Mouse (Mus musculus) thymus, postnatal 0 days (tissue): ENCODE data around the gene Adprm. TPM values are rescaled to one million over a fixed set of nuclear protein-coding genes. Genes with fewer than 3 reads are reported as not detected.
"Not testable (repeated sequence)": the region's sequence is repeated elsewhere in the genome, so short reads cannot be mapped to it uniquely, and the experiment has no call there.

Source experiments
- DNase-seq: peaks from one replicate; pipeline ENCODE4 v3.0.0-alpha.2; 2015; ENCODE audit warnings: low spot score
- polyA plus RNA-seq: library from polyadenylated mRNA; unstranded; fragments of >200 nt; fragmentation: Nextera tagmentation; extraction: Ambion mirVana; gene quantifications from 2 replicates; pipeline ENCODE4 v1.2.1, GENCODE M21; 2015

The Adprm gene
- polyA plus RNA-seq, 1 experiment from 2014 or later = 42.4 TPM

DNA sequence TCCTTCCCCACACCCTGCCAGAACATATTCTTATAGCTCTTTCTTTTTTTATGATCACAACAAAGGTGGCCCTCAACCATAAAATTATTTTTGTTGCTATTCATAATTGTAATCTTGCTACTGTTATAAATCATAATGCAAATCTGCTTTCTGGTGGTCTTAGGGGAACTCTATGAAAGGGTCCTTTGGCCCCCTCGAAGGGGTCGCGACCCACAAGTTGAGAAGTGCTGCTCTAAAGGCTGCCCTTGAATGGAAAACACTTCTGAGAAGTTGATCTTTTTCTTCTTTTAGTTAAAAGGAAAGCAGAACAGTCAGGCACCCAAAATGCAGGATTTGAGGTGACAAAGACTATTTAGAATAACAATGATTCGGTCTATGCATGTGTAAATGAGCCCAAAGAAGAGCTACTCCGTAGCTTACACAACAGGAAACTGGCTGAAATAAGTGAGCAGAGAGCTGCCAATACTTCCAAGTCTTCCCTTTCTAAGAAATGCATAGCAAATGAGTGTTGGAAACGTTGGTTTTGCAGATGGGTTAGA is 28.5 kb downstream of the Adprm start:
- no peak for DNase-seq

DNA sequence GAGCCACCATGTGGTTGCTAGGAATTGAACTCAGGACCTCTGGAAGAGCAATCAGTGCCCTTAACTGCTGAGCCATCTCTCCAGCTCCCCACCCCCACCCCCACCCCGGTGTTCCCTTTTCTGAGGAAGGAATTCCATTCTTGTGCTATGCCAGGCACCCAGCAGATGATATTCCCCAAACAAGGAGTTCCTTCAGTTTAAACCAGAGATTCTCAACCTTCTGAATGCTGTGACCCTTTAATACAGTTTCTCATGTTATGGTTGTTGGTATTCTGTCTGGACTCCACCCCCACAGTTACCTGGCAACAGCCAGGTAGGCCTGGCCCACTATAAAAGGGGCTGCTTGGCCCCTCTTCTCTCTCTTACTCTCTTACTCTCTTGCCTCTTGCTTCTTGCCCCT is 29.2 kb downstream of the Adprm start:
- not testable (repeated sequence) for DNase-seq

DNA sequence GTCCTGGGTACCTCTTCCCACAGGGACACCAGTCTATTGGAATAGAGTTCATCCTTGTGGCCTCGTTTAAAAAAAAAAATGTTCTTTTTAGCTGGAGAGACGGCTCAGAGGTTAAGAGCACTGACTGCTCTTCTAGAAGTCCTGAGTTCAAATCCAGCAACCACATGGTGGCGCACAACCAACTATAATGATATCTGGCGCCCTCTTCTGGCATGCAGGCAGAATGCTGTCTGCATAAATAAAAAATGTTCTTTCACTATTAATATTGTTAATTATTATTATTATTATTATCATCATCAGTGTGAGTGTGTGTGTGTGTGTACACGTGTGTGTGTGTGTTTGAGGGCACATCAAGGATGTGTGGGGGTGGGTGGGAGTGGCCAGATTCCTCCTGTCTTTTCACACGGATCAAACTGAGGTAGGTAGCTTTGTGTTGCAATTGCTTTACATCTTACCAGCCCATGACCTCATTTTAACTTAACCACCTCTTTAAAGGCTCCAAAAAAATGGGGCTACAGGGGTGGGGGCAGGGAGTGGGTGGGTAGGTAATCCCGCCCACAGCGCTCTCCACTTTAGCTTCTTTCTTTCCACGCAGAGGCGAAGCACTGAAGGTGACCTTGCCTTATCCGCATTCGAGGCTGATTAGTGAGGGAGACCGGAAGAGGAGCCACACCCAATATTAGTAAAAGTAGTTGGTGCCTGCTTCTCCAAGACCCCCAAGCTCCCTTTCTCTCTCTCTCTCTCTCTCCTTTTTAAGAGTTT is 29.9 kb downstream of the Adprm start:
- DNase-seq = no peak

DNA sequence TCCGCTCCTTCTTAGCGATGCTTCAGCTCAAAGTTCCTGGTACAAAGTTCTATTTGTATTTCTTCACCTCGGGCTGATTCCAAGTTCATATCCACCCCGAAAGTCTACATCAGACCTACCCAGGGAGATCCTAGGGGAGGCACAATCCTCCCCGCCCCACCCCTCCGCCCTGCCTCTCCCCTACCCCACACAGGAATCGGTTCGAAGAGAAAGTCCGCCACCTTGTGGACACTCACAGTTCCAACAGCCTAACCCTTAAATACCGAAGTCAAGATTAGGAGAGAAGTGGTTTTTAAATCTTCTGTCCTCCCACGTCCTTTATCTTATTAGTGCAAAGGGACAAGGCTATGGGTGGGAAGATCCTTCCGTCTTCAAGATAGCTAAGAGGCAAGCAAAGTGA is 31.4 kb downstream of the Adprm start:
- peak; percentile 59 for DNase-seq

DNA sequence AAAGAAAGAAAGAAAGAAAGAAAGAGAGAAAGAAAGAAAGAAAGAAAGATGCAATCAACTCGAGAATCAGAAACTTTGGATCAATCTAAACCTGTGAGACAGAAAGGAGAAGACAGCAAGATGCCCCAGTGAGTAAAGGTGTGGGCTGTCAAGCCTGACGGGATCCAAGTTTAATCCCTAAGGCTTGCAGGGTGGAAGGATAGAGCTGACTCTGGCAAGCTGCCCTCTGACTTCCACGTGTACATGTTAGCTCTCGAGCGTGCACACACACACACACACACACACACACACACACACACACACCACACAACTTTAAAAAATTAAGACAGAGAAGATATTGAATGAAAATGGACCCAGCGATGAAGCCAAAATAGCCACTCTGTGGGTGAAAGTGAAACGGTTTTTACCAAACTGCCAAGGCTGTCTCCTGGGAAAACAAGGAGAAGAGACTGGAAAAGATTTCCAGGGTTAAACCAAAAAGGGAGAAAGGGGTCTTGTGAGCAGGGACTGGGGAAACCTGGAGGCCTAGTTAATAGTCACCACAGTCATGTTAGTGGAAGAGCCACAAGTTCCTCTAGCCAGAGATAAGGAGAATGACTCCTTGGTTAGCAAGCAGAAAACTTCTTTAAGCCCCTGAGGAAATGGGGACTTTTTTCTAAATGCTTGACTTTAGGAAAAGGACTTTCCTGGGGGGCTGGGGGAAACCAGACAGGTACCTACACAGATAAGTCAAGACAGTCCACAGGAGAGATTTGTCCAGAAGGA is 32.5 kb downstream of the Adprm start:
- DNase-seq = no peak

DNA sequence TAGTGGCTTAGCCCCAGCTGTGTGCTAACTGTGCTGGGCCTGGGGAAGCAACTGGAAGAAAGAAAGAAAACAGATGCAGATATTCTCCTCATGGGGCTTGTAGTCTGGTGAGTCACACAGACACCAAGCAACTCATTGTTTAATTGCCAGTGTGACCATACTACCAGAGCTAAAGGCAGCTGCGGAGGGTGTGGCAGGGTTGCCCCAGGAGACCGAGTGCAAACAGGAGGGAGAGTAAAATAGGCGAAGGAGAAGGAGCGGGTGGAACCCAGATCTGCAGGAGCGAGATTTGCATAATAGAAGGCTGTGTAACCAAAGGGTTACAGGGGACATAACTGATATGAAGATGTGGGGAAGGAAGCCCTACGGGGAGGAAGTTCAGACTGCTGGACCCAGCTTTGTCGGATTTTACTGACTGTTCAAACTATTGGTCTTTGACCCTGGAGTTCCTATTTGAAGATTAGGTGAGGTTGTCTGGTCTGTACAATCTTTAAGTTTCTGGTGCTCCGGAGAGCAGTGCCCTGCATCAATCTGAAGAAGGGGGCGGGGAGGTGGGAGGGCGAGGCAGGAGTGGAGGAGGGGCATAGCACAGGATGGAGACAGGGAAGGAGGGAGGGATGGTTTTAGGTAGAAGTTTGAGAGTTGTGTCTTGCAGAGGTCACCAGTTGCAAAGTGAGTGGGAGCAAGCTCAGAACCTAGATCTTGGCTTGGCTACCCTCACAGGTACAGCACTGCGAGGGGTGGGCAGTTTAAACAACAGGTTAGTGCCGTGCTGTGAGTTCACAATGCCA is 34.4 kb downstream of the Adprm start:
- DNase-seq = no peak

DNA sequence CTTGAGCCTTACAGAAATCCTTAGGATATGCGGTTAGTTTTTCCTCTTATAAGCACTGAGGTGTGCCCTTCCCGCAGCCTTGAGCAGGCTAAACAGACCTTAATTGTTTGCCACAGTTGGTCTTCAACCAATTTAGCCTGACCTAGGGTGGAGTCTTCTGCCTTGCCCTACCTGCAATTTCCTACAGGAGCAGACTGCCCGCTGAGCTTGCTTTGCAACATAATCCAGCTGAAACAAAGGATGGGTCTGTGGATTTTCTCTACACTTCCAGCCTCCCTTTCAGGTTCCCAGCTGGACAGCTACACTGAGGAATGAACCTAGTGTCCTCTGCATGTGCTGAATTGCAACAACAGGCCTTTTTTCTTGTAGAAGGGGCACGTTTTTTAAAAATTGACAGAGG is 40.8 kb downstream of the Adprm start:
- no peak for DNase-seq

DNA sequence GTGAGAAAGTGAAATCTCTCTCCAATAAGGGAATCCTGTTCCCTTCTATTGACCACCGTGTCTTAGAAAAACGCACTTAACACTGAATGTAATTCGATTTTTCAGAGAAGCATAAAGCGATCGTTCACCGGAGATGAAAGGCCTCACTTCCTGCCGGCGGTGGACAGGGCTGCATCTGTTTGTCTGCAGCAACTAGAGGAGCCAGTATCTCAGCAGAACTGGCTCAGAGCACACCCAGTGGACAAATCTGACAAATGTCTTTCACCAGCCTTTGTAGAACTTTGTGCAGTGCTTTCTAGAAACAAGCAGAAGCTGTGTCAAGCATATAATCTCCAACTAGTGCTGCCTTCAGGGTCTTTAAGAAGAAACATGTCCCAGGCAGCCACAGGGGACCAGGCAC is 42.0 kb downstream of the Adprm start:
- DNase-seq = no peak

DNA sequence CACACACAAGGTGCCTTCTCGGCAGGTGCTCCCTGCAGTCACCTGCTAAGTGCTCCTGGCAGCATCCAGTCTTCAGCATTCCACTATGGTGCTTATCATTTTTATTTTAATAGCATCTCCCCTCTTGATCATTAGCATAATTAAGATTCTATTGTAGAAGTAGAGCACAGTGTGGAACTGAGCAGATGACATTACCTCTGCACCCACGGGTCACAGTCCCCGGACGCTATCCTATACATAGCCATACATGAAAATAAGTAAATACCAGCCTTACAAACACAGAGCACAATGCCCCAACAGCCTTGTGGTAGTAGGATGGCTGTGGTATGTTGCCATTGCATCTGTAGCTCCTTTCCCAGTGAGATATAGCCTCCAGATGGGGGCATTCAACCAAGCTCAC is 43.9 kb downstream of the Adprm start:
- no peak for DNase-seq

DNA sequence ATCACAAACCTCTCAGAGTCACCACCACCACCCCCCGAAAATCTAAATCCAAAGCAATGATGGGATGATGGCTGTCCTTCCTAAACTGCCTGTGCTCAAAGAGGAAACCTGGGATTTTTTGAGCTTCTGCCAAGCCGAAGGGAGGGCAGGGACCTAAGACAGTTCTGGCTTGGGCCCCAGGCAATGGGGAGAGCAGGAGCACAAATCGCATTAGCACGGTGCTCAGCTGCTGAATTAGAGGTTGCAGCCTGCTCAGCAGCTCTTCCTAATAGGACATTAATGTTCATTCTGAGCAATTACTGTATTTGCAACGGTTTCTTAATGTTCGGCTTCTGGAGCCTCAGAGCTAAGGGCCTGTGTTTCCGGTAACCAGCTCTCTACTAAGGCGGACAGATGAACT is 44.4 kb downstream of the Adprm start:
- no peak for DNase-seq

DNA sequence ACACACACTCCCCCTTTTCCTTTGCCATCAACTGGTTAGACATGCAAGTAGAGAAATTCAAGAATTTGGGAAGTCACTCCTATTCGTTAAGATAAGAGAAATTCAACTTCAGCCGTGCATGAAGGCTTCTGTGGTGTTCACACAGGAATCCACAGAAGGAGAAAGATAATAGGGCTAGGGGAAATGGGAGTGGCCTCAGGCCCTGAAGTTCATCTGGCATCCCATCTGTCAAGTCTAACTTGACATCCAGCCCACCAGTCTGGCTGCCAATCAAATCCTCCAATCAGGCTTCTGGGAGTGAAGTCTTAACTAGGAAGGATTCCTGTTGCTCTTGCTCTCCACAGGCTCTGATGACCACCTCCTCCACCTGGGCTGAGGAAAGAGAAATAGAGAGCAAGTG is 49.5 kb downstream of the Adprm start:
- no peak for DNase-seq

DNA sequence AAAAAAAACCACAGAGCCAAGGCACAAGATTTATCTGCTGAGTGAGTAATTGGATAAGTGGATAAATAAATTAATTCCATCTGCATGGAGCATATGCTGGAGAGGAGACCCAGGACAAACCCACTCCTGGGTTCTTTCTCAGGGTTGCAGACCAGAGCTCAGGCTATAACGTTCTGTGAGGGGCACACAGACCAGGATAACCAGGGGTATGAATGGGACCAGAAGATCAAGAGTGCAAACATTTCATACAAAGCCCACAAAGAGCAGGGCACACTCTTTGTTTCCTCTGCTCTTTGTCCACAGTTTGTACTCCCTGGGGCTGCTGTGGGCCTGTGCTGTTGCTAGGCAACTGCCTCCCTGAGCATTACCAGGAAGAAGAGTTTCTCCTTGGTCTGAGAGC is 50.7 kb downstream of the Adprm start:
- no peak for DNase-seq

DNA sequence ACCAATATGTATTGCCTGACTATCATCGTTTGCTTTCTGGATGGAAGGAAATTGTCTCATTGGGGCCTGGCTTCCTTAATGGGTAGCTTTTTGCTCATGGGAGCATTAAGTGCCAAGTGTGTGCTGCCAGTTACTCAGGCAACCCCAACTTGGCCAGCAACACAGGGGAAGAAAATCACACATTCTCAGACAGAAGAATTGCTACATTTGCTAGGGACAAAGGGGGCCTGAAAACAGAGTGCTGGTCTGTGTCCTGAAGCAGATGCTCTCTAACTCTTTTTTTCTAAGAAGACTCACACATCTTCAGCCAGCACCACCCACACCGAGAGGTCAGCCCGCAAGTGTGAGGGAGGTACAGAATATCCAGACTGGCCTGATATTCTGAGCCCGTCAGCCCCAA is 51.7 kb downstream of the Adprm start:
- no peak for DNase-seq

DNA sequence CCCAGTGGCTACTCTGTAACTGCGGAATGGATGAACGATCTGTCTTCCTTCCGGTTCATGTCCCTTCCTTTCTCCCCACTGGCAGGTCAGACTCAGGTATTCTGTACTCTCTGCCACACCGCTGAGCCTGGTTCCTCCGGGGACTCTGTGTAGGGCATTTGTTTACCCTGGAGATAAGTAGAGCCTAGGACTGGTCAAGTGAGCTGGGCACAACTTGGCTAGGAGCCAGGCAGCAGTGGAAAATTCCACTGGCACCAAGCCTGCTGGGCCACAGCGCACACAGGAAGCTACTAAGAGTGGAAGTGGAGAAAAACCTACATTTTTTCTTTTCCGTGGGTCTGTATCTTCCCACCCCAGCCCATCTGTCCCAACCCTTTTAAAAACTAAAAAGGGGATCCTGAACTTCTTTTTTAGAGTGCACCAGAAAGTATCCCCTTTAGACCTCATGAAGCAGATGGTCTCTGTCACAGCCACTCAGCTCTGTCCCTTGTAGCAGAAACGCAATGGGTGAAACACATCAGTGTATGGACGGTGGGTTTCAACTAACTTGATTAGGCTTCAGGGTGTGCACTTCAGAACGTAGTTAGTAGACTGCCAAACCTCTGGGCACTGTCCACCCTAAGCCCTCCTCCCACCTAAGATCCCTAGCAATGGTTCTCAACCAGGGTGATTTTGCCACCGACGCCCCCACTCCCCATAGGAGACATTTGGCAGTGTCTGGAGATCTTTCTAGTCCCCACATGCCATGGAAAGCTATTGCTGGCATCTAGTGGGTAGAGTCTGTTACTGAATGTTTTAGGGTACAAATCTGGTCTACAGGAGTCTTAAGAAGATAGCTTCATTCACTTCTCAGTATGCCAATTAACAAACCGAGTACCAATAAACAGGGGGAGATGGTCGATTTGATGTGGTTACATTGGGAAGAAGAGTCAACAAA is 53.7 kb downstream of the Adprm start:
- DNase-seq = no peak

DNA sequence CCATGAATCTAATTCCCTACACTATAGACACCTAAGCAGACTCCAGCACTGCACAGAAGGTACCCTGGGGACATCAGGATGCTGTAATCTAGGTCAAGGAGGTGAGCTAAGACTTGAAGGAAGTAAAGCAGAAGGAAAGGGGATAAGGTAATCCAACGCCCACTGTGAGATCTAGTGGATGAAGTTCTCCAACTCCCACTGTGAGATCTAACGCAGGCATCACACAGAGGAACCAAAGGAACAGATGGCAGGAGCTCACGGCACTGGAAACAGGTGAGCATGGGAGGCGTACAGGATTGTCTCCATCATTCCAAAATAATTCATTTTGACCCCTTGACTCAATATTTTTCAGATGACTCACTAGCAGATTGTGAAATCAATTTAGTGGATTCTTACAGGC is 55.9 kb downstream of the Adprm start:
- no peak for DNase-seq

DNA sequence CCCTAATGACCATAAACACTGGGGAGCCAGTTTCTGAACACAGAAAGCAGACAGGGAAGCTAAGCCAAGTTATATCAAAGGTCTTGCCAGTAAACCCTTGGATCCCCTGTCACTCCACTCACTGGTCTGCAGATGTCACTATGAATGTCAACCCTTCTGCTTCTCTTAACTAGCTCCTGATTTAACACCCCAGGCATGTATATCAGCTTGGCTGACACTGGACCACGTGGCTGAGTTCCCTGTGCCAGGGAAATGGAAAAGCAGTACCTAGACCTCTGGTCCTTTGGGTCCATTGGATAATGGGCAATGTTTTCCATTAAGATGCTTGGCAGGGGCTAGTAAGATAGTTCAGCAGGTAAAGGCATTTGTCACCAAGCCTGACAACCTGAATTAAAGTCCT is 58.7 kb downstream of the Adprm start:
- DNase-seq = no peak

DNA sequence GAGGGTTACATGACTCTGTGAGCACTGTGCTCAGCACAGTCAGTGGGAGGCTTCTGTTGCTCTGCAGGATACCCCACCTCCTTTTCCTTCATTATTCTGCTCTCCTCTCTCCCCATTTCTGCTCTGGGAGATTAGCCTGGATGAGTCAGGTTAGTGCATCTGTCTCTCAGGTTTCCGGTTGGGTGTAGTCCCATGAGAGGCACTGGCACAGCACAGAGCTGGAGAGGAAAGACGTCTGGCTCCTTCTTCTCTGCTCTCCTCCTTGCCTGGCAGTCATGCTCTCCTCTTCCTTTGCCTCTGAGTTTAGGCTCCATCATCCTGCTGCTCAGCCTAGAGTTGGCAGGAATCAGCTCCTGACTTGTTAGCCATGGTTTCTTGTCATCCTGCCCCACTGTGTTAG is 60.2 kb downstream of the Adprm start:
- DNase-seq = no peak
